Mouse (Mus musculus) kidney, postnatal 0 days (tissue): Measurements from ENCODE around the gene Jph3. TPM values are rescaled to one million over a fixed set of nuclear protein-coding genes. Genes with fewer than 3 reads are reported as not detected.

Experiments
- ATAC-seq: fragments of 200-750 bp; cut with Nextera tagmentation; replicated peaks from 2 replicates; pipeline ENCODE4 v1.8.0; 2017; ENCODE audit warnings: low read depth, moderate number of reproducible peaks, moderate TSS enrichment, moderate library complexity; ENCODE audit not compliant: low FRiP score
- DNase-seq: peaks from one replicate; pipeline ENCODE4 v3.0.0-alpha.2; 2016; ENCODE audit warnings: low spot score
- H3K27ac ChIP-seq: fragments of 300-500 bp; sonication (generic); 2 replicates; pipeline ENCODE4 v1.5.1; 2014; ENCODE audit warnings: mild to moderate bottlenecking
- H3K27me3 ChIP-seq: fragments of 300-500 bp; sonication (generic); 2 replicates; pipeline ENCODE4 v1.6.1; 2014; ENCODE audit warnings: low read length, mixed read lengths; ENCODE audit not compliant: insufficient read depth
- H3K36me3 ChIP-seq: fragments of 300-500 bp; sonication (generic); 2 replicates; pipeline ENCODE4 v1.6.1; 2014; ENCODE audit warnings: low read length, mixed read lengths; ENCODE audit not compliant: insufficient read depth
- H3K4me1 ChIP-seq: fragments of 300-500 bp; sonication (generic); replicated peaks from 2 replicates; pipeline ENCODE4 v1.6.1; 2014; ENCODE audit warnings: antibody characterized with exemption, low read length, mixed read lengths; ENCODE audit not compliant: insufficient read depth
- H3K4me2 ChIP-seq: fragments of 300-500 bp; sonication (generic); 2 replicates; pipeline ENCODE4 v1.6.1; 2014; ENCODE audit warnings: mild to moderate bottlenecking, low read length, moderate library complexity, mixed read lengths
- H3K4me3 ChIP-seq: fragments of 300-500 bp; sonication (generic); replicated peaks from 2 replicates; pipeline ENCODE4 v1.5.1; 2014; ENCODE audit warnings: low read depth, low read length
- H3K9ac ChIP-seq: fragments of 300-500 bp; sonication (generic); 2 replicates; pipeline ENCODE4 v1.6.1; 2014; ENCODE audit warnings: low read depth, low read length
- H3K9me3 ChIP-seq: fragments of 300-500 bp; sonication (generic); replicated peaks from 2 replicates; pipeline ENCODE4 v1.6.1; 2016; ENCODE audit warnings: low read length, inconsistent platforms, mixed read lengths
- CTCF ChIP-seq: IDR thresholded peaks from 2 replicates; pipeline ENCODE4 v1.5.1; 2016; ENCODE audit warnings: antibody characterized with exemption, low read depth, mild to moderate bottlenecking, moderate library complexity
- WGBS: fragments of 180-500 bp; shearing (Covaris S2); extraction: QIAGEN DNeasy Blood & Tissue Kit; methylation state at CpG from one replicate; pipeline ENCODE4 v1.1.7; 2014; 5-methylcytosine and 5-hydroxymethylcytosine counted together
- polyA plus RNA-seq: library from polyadenylated mRNA; unstranded; fragments of >200 nt; fragmentation: Nextera tagmentation; extraction: Ambion mirVana; gene quantifications from 2 replicates; pipeline ENCODE4 v1.2.1, GENCODE M21; 2015

Gene Jph3
- 0.37 and 0.41 TPM in 2 replicates for polyA plus RNA-seq

DNA sequence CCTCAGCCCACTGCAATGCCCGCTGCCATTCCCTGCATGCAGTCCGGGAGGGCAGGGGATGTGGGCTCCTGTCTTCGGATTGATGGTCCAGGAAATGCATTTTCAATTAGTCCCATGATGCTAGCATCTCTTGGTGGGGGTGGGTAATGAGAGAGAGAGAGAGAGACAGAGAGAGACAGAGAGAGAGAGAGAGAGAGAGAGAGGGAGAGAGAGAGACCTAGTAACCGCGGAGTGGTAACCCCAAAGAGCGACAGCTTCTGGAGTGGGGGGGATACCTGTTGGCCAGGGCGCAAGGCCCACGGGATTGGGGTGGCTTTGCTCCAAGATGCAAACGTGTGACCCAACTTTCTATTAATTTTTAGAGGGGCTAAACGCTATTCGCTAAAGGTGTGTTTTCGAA is at the start of gene Jph3:
Gene Jph3, plus strand, starts transcription at position 301 of the 400 bp plus-strand sequence.
- Histone ChIP-seq H3K4me3 (peak within 1 kb of the TSS; percentile 33), H3K9me3 (no peaks in the 10 kb centered on the region), H3K27ac (no peak within 1 kb of the TSS), H3K4me1 (peaks cover 10% of the 10 kb centered on the region; the same call in 1 of the 2 replicates), H3K27me3 (peaks cover 39% of the 10 kb centered on the region), H3K36me3 (no peaks in the 10 kb centered on the region), H3K9ac (no peak within 1 kb of the TSS), H3K4me2 (peak within 1 kb of the TSS; percentile 73)
- ATAC-seq (no peak), DNase-seq (no peak)
- TF ChIP-seq CTCF: no peak
- 5% methylated on average over 12 of the region's 12 CpGs for WGBS

GRCm38 (mm10) chr8:121680896-121681295 is 48.5 kb upstream of the Jph3 start:
- H3K36me3 ChIP-seq: no peaks in the 10 kb centered on the region
- no peak for TF ChIP-seq CTCF
- H3K4me1 ChIP-seq: no peaks in the 10 kb centered on the region
- 89% methylated on average over 4 of the region's 4 CpGs for WGBS
- H3K4me2 ChIP-seq: no peak overlapping the region
- H3K27me3 ChIP-seq: no peaks in the 10 kb centered on the region
- no peak overlapping the region for H3K9ac ChIP-seq
- H3K27ac ChIP-seq: no peak overlapping the region
- no peak overlapping the region for H3K4me3 ChIP-seq
- H3K9me3 ChIP-seq: no peaks in the 10 kb centered on the region
- no peak for ATAC-seq
- no peak for DNase-seq

GRCm38 (mm10) chr8:121681457-121681856 is 48.0 kb upstream of the Jph3 start:
- Histone ChIP-seq H3K9me3 (no peaks in the 10 kb centered on the region), H3K36me3 (no peaks in the 10 kb centered on the region), H3K9ac (no peak overlapping the region), H3K4me1 (no peaks in the 10 kb centered on the region), H3K4me3 (no peak overlapping the region), H3K27ac (no peak overlapping the region), H3K4me2 (no peak overlapping the region), H3K27me3 (no peaks in the 10 kb centered on the region)
- DNase-seq (no peak), ATAC-seq (no peak)
- no peak for TF ChIP-seq CTCF
- whole genome bisulfite sequencing: 64% methylated on average over 10 of the region's 10 CpGs

- Histone ChIP-seq H3K36me3 (no peaks in the 10 kb centered on the region), H3K27me3 (no peaks in the 10 kb centered on the region), H3K4me3 (no peak overlapping the region), H3K27ac (no peak overlapping the region), H3K9ac (no peak overlapping the region), H3K4me2 (no peak overlapping the region), H3K4me1 (no peaks in the 10 kb centered on the region), H3K9me3 (no peaks in the 10 kb centered on the region)
- ATAC-seq (no peak), DNase-seq (no peak)
- 61% methylated on average over 10 of the region's 10 CpGs for WGBS
- no peak for TF ChIP-seq CTCF
Measured at GRCm38 (mm10) chr8:121683083-121683832, 46.2 kb upstream of the Jph3 start.

- Histone ChIP-seq H3K4me2 (no peak overlapping the region), H3K4me1 (no peaks in the 10 kb centered on the region), H3K9me3 (no peaks in the 10 kb centered on the region), H3K36me3 (no peaks in the 10 kb centered on the region), H3K9ac (no peak overlapping the region), H3K4me3 (no peak overlapping the region), H3K27ac (no peak overlapping the region), H3K27me3 (no peaks in the 10 kb centered on the region)
- TF ChIP-seq CTCF: peak; percentile 78
- 12% methylated on average over 4 of the region's 4 CpGs for WGBS
- DNase-seq (peak; percentile 49), ATAC-seq (0 out of 2 replicates have a peak, but pooled peaks have one; percentile 8)
Measured at GRCm38 (mm10) chr8:121685419-121685818, 44.0 kb upstream of the Jph3 start.

- Histone ChIP-seq H3K4me1 (no peaks in the 10 kb centered on the region), H3K27ac (no peak overlapping the region), H3K36me3 (no peaks in the 10 kb centered on the region), H3K9me3 (no peaks in the 10 kb centered on the region), H3K4me2 (no peak overlapping the region), H3K4me3 (no peak overlapping the region), H3K27me3 (no peaks in the 10 kb centered on the region), H3K9ac (no peak overlapping the region)
- ATAC-seq (no peak), DNase-seq (peak; percentile 35)
- WGBS: 56% methylated on average over 14 of the region's 14 CpGs
- TF ChIP-seq CTCF: no peak
Measured at GRCm38 (mm10) chr8:121687455-121688161, 41.8 kb upstream of the Jph3 start.
